Mouse (Mus musculus): ENCODE measurements around the gene Abcc5. TPM values are rescaled to one million over a fixed set of nuclear protein-coding genes. Genes with fewer than 3 reads are reported as not detected.

Gene Abcc5
- polyA plus RNA-seq, 1 experiment from 2014 or later: 46.8 TPM

- Histone ChIP-seq H3K4me1 (no peaks in the 10 kb centered on the region), H3K27ac (no peak overlapping the region), H3K36me3 (peaks cover 5% of the 10 kb centered on the region; the same call in 1 of the 2 replicates), H3K27me3 (replicated peaks) (no peaks in the 10 kb centered on the region), H3K4me3 (replicated peaks) (no peak overlapping the region), H3K4me2 (no peak overlapping the region), H3K9ac (no peak overlapping the region), H3K9me3 (no peaks in the 10 kb centered on the region)
- 72% methylated on average over 2 of the region's 2 CpGs for WGBS
- ATAC-seq (ENCODE audit: insufficient read depth, low FRiP score, low read depth): no peak
Observed at GRCm38 (mm10) chr16:20418054-20418453, 8.1 kb downstream of the Abcc5 start.

- no peaks in the 10 kb centered on the region for H3K9me3 ChIP-seq
- WGBS: 90% methylated on average over 2 of the region's 2 CpGs
- no peak for ATAC-seq (ENCODE audit: insufficient read depth, low FRiP score, low read depth)
- no peak overlapping the region for H3K9ac ChIP-seq
- H3K27ac ChIP-seq: no peak overlapping the region
- no peaks in the 10 kb centered on the region for H3K4me1 ChIP-seq
- no peak overlapping the region for H3K4me2 ChIP-seq
- no peak overlapping the region for H3K4me3 ChIP-seq (replicated peaks)
- H3K36me3 ChIP-seq: peaks cover 4% of the 10 kb centered on the region; the same call in 1 of the 2 replicates
- no peaks in the 10 kb centered on the region for H3K27me3 ChIP-seq (replicated peaks)
Observed at GRCm38 (mm10) chr16:20416262-20416661, 9.9 kb downstream of the Abcc5 start.

- Histone ChIP-seq H3K9ac (no peak overlapping the region), H3K4me1 (no peaks in the 10 kb centered on the region), H3K27me3 (replicated peaks) (no peaks in the 10 kb centered on the region), H3K4me2 (no peak overlapping the region), H3K9me3 (no peaks in the 10 kb centered on the region), H3K27ac (no peak overlapping the region), H3K4me3 (replicated peaks) (no peak overlapping the region), H3K36me3 (no peaks in the 10 kb centered on the region)
- 64% methylated on average over 6 of the region's 6 CpGs for WGBS
- 0 out of 2 replicates have a peak, but pooled peaks have one; percentile 39 for ATAC-seq (ENCODE audit: insufficient read depth, low FRiP score, low read depth)
Observed at GRCm38 (mm10) chr16:20415804-20416203, 10.4 kb downstream of the Abcc5 start.

- no peak for ATAC-seq (ENCODE audit: insufficient read depth, low FRiP score, low read depth)
- Histone ChIP-seq H3K27ac (no peak overlapping the region), H3K9ac (no peak overlapping the region), H3K4me3 (replicated peaks) (no peak overlapping the region), H3K9me3 (no peaks in the 10 kb centered on the region), H3K4me1 (no peaks in the 10 kb centered on the region), H3K36me3 (no peaks in the 10 kb centered on the region), H3K27me3 (replicated peaks) (no peaks in the 10 kb centered on the region), H3K4me2 (no peak overlapping the region)
- WGBS: 58% methylated on average over 2 of the region's 2 CpGs
Observed at GRCm38 (mm10) chr16:20415211-20415610, 11.0 kb downstream of the Abcc5 start.

- ATAC-seq (ENCODE audit: insufficient read depth, low FRiP score, low read depth): peak; percentile 27; the same call in 1 of the 2 replicates
- no peaks in the 10 kb centered on the region for H3K36me3 ChIP-seq
- no peaks in the 10 kb centered on the region for H3K27me3 ChIP-seq (replicated peaks)
- H3K27ac ChIP-seq: no peak overlapping the region
- no peak overlapping the region for H3K4me3 ChIP-seq (replicated peaks)
- WGBS: 70% methylated on average over 2 of the region's 2 CpGs
- H3K9ac ChIP-seq: no peak overlapping the region
- H3K9me3 ChIP-seq: no peaks in the 10 kb centered on the region
- H3K4me2 ChIP-seq: no peak overlapping the region
- H3K4me1 ChIP-seq: no peaks in the 10 kb centered on the region
Observed at GRCm38 (mm10) chr16:20413870-20414331, 12.3 kb downstream of the Abcc5 start.

GRCm38 (mm10) chr16:20411958-20412570 is 14.1 kb downstream of the Abcc5 start:
- no peaks in the 10 kb centered on the region for H3K9me3 ChIP-seq
- WGBS: 75% methylated on average over 8 of the region's 8 CpGs

GRCm38 (mm10) chr16:20405335-20405734 is 20.9 kb downstream of the Abcc5 start:
- ATAC-seq (ENCODE audit: insufficient read depth, low FRiP score, low read depth): no peak
- no peak overlapping the region for H3K9ac ChIP-seq
- no peaks in the 10 kb centered on the region for H3K27me3 ChIP-seq (replicated peaks)
- H3K4me2 ChIP-seq: no peak overlapping the region
- no peak overlapping the region for H3K4me3 ChIP-seq (replicated peaks)
- WGBS: 76% methylated on average over 4 of the region's 4 CpGs
- no peaks in the 10 kb centered on the region for H3K36me3 ChIP-seq
- no peak overlapping the region for H3K27ac ChIP-seq
- H3K4me1 ChIP-seq: no peaks in the 10 kb centered on the region
- no peaks in the 10 kb centered on the region for H3K9me3 ChIP-seq

More at GRCm38 (mm10) chr16:20411958-20412570, 14.1 kb downstream of the Abcc5 start:
- no peak overlapping the region for H3K27ac ChIP-seq
- no peaks in the 10 kb centered on the region for H3K36me3 ChIP-seq
- no peak for ATAC-seq (ENCODE audit: insufficient read depth, low FRiP score, low read depth)
- no peaks in the 10 kb centered on the region for H3K4me1 ChIP-seq
- H3K4me3 ChIP-seq (replicated peaks): no peak overlapping the region
- H3K27me3 ChIP-seq (replicated peaks): no peaks in the 10 kb centered on the region
- no peak overlapping the region for H3K4me2 ChIP-seq
- no peak overlapping the region for H3K9ac ChIP-seq

GRCm38 (mm10) chr16:20403327-20403726 is 22.9 kb downstream of the Abcc5 start:
- Histone ChIP-seq H3K4me2 (no peak overlapping the region), H3K4me3 (replicated peaks) (no peak overlapping the region), H3K27ac (no peak overlapping the region), H3K27me3 (replicated peaks) (no peaks in the 10 kb centered on the region), H3K9me3 (no peaks in the 10 kb centered on the region), H3K36me3 (no peaks in the 10 kb centered on the region), H3K4me1 (no peaks in the 10 kb centered on the region), H3K9ac (no peak overlapping the region)
- 85% methylated on average over 2 of the region's 2 CpGs for WGBS
- no peak for ATAC-seq (ENCODE audit: insufficient read depth, low FRiP score, low read depth)

- H3K4me3 ChIP-seq (replicated peaks): no peak overlapping the region
- no peak overlapping the region for H3K4me2 ChIP-seq
- H3K27ac ChIP-seq: no peak overlapping the region
- H3K9ac ChIP-seq: no peak overlapping the region
- no peak for ATAC-seq (ENCODE audit: insufficient read depth, low FRiP score, low read depth)
- 83% methylated on average over 3 of the region's 3 CpGs for WGBS
- H3K36me3 ChIP-seq: no peaks in the 10 kb centered on the region
- no peaks in the 10 kb centered on the region for H3K9me3 ChIP-seq
- no peaks in the 10 kb centered on the region for H3K4me1 ChIP-seq
- H3K27me3 ChIP-seq (replicated peaks): no peaks in the 10 kb centered on the region
Observed at GRCm38 (mm10) chr16:20401592-20401991, 24.6 kb downstream of the Abcc5 start.

- H3K36me3 ChIP-seq: no peaks in the 10 kb centered on the region
- no peak overlapping the region for H3K4me3 ChIP-seq (replicated peaks)
- H3K9ac ChIP-seq: no peak overlapping the region
- H3K27ac ChIP-seq: no peak overlapping the region
- no peaks in the 10 kb centered on the region for H3K27me3 ChIP-seq (replicated peaks)
- no peak for ATAC-seq (ENCODE audit: insufficient read depth, low FRiP score, low read depth)
- no peak overlapping the region for H3K4me2 ChIP-seq
- no peaks in the 10 kb centered on the region for H3K4me1 ChIP-seq
- 87% methylated on average over 12 of the region's 12 CpGs for WGBS
- no peaks in the 10 kb centered on the region for H3K9me3 ChIP-seq
Observed at GRCm38 (mm10) chr16:20400707-20401591, 25.2 kb downstream of the Abcc5 start.

- no peak overlapping the region for H3K4me2 ChIP-seq
- H3K27me3 ChIP-seq (replicated peaks): no peaks in the 10 kb centered on the region
- WGBS: 90% methylated on average over 10 of the region's 10 CpGs
- no peak overlapping the region for H3K27ac ChIP-seq
- H3K9me3 ChIP-seq: no peaks in the 10 kb centered on the region
- peaks cover 2% of the 10 kb centered on the region; the same call in 1 of the 2 replicates for H3K36me3 ChIP-seq
- no peak overlapping the region for H3K4me3 ChIP-seq (replicated peaks)
- no peak overlapping the region for H3K9ac ChIP-seq
- no peak for ATAC-seq (ENCODE audit: insufficient read depth, low FRiP score, low read depth)
- no peaks in the 10 kb centered on the region for H3K4me1 ChIP-seq
Observed at GRCm38 (mm10) chr16:20396851-20397250, 29.3 kb downstream of the Abcc5 start.
